Mouse (Mus musculus): ENCODE measurements around the gene Arhgef15. TPM values are rescaled to one million over a fixed set of nuclear protein-coding genes. Genes with fewer than 3 reads are reported as not detected.
"Not testable (repeated sequence)": the region's sequence is repeated elsewhere in the genome, so short reads cannot be mapped to it uniquely, and the experiment has no call there.

The Arhgef15 gene
- 21.6 and 23.9 TPM in 2 replicates for polyA plus RNA-seq (2014; fragmentation: Nextera tagmentation; extraction: Ambion mirVana)

DNA sequence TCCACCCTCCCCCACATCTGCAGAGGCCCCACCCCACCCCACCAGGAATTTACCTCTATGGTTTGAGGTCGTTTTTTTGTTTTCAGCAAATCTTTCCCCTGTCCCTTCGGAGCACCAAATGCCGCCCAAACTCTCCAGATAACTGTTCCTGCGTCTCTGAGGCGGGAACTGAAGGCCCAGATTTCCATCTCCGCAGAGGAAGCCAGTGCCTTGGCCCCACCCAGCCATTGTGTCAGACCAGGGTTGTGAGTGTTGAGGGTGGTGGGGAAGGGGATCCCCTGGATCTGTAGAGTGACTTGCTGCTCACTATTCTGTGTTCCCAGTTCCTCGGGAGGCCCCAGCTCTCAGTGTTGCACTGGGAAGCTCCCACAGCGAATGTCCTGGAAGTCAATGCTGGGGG, at the start of gene Arhgef15:
Gene Arhgef15 (minus strand): TSS at position 173 of the 400 bp plus-strand sequence.
- WGBS = 42% methylated on average over 8 of the region's 8 CpGs
- TF ChIP-seq CTCF (IDR thresholded peaks at IDR 0.05; ENCODE audit: low read depth) = no peak
- Histone ChIP-seq H3K9ac (peak within 1 kb of the TSS; percentile 17; the same call in 1 of the 2 replicates), H3K4me3 (ENCODE audit: low read depth, low read length) (peak within 1 kb of the TSS; percentile 28), H3K27me3 (ENCODE audit: insufficient read depth, low read length) (peaks cover 29% of the 10 kb centered on the region), H3K9me3 (ENCODE audit: low read depth, low read length) (no peaks in the 10 kb centered on the region), H3K27ac (ENCODE audit: low read depth) (peak within 1 kb of the TSS; percentile 58; the same call in 1 of the 2 replicates), H3K4me2 (peak within 1 kb of the TSS; percentile 52), H3K4me1 (ENCODE audit: insufficient read depth) (no peaks in the 10 kb centered on the region), H3K36me3 (ENCODE audit: insufficient read depth) (no peaks in the 10 kb centered on the region)
- ATAC-seq (ENCODE audit: insufficient read depth) = no peak
- DNase-seq = no peak

GRCm38 (mm10) chr11:69006575-69006974, 49.3 kb upstream of the Arhgef15 start:
- not testable (repeated sequence) for H3K9me3 ChIP-seq (ENCODE audit: low read depth, low read length); H3K27me3 ChIP-seq (ENCODE audit: insufficient read depth, low read length); H3K27ac ChIP-seq (ENCODE audit: low read depth); H3K4me2 ChIP-seq; DNase-seq; H3K4me1 ChIP-seq (ENCODE audit: insufficient read depth); H3K9ac ChIP-seq; H3K4me3 ChIP-seq (ENCODE audit: low read depth, low read length); ATAC-seq (ENCODE audit: insufficient read depth)
- H3K36me3 ChIP-seq (ENCODE audit: insufficient read depth) = peaks cover 18% of the 10 kb centered on the region

DNA sequence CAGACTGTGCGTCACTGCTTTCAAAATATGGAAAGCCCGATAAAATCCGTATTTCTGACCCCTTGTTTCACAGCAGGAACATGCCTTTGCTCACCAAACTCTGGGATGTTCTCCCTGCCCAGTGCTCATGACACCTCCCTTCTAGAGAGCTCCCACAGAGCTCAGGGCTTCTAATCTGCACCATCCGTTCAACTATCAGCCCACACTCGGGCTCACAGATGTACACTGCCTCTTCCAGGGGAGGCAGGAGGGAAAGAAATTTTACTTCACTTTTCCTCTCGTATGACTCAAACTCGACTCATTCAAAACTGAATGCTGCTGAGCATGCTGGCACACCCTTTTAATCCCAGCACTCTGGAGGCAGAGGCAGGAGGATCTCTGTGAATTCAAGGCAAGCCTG, 47.9 kb upstream of the Arhgef15 start:
- H3K27ac ChIP-seq (ENCODE audit: low read depth) = no peak overlapping the region
- H3K36me3 ChIP-seq (ENCODE audit: insufficient read depth) = peaks cover 32% of the 10 kb centered on the region
- H3K9ac ChIP-seq = no peak overlapping the region
- DNase-seq = no peak
- H3K4me1 ChIP-seq (ENCODE audit: insufficient read depth) = no peaks in the 10 kb centered on the region
- H3K4me3 ChIP-seq (ENCODE audit: low read depth, low read length) = no peak overlapping the region
- no peaks in the 10 kb centered on the region for H3K9me3 ChIP-seq (ENCODE audit: low read depth, low read length)
- H3K27me3 ChIP-seq (ENCODE audit: insufficient read depth, low read length) = no peaks in the 10 kb centered on the region
- WGBS = 88% methylated on average over 7 of the region's 7 CpGs
- ATAC-seq (ENCODE audit: insufficient read depth) = no peak
- TF ChIP-seq CTCF (IDR thresholded peaks at IDR 0.05; ENCODE audit: low read depth) = no peak
- no peak overlapping the region for H3K4me2 ChIP-seq

DNA sequence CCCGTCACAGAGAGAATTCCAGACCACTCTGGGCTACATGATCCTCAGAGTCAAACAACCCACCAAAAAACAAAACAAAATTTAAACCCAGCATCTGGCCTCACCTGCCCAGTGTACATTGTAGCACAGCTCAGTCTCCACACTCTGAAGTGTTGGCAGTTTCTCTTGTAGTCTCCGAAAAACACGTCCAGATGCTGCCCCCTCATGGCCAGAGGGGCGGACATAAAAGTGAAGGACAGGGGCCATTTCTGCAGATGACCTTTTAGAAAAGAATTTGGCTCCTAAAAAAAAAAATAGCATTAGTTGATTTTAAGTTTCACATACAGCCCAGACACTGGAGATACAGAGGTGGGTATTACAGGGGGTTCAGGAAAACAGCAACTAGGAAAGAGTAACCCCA, 46.3 kb upstream of the Arhgef15 start:
- Histone ChIP-seq H3K4me1 (ENCODE audit: insufficient read depth) (no peaks in the 10 kb centered on the region), H3K27ac (ENCODE audit: low read depth) (no peak overlapping the region), H3K4me3 (ENCODE audit: low read depth, low read length) (no peak overlapping the region), H3K36me3 (ENCODE audit: insufficient read depth) (peaks cover 48% of the 10 kb centered on the region), H3K9ac (no peak overlapping the region), H3K4me2 (no peak overlapping the region), H3K9me3 (ENCODE audit: low read depth, low read length) (no peaks in the 10 kb centered on the region), H3K27me3 (ENCODE audit: insufficient read depth, low read length) (no peaks in the 10 kb centered on the region)
- WGBS = 55% methylated on average over 4 of the region's 4 CpGs
- TF ChIP-seq CTCF (IDR thresholded peaks at IDR 0.05; ENCODE audit: low read depth) = 0 out of 2 replicates have a peak, but pooled peaks have one; percentile 29
- DNase-seq (peak; percentile 48), ATAC-seq (ENCODE audit: insufficient read depth) (no peak)

DNA sequence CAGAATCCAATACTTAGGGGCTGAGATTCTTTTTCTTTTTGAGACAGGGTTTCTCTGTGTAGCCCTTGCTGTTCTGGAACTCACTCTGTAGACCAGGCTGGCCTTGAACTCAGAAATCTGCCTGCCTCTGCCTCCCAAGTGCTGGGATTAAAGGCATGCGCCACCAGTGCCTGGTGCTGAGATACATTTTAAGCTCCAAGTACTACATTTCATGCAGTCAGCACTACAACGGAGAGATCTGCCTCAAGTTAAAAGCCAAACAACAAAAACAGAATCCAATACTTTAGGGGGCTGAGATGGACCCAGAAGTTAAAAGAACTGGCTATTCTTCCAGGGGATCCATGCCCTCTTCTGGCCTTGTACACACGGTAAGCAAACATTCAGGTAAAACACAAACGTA, 45.5 kb upstream of the Arhgef15 start:
- ATAC-seq (ENCODE audit: insufficient read depth); DNase-seq; H3K4me3 ChIP-seq (ENCODE audit: low read depth, low read length); H3K9me3 ChIP-seq (ENCODE audit: low read depth, low read length); H3K4me1 ChIP-seq (ENCODE audit: insufficient read depth); H3K4me2 ChIP-seq; H3K27me3 ChIP-seq (ENCODE audit: insufficient read depth, low read length); H3K27ac ChIP-seq (ENCODE audit: low read depth); H3K9ac ChIP-seq: not testable (repeated sequence)
- peaks cover 56% of the 10 kb centered on the region for H3K36me3 ChIP-seq (ENCODE audit: insufficient read depth)
- WGBS = 91% methylated on average over 4 of the region's 4 CpGs

- H3K27me3 ChIP-seq (ENCODE audit: insufficient read depth, low read length) = no peaks in the 10 kb centered on the region
- DNase-seq = no peak
- peaks cover 98% of the 10 kb centered on the region for H3K36me3 ChIP-seq (ENCODE audit: insufficient read depth)
- H3K27ac ChIP-seq (ENCODE audit: low read depth) = no peak overlapping the region
- no peak overlapping the region for H3K9ac ChIP-seq
- H3K4me1 ChIP-seq (ENCODE audit: insufficient read depth) = no peaks in the 10 kb centered on the region
- H3K4me2 ChIP-seq = no peak overlapping the region
- 80% methylated on average over 4 of the region's 4 CpGs for WGBS
- H3K4me3 ChIP-seq (ENCODE audit: low read depth, low read length) = no peak overlapping the region
- H3K9me3 ChIP-seq (ENCODE audit: low read depth, low read length) = no peaks in the 10 kb centered on the region
- no peak for ATAC-seq (ENCODE audit: insufficient read depth)
- no peak for TF ChIP-seq CTCF (IDR thresholded peaks at IDR 0.05; ENCODE audit: low read depth)
Observed at GRCm38 (mm10) chr11:68997080-68997479, 39.8 kb upstream of the Arhgef15 start.

- no peaks in the 10 kb centered on the region for H3K9me3 ChIP-seq (ENCODE audit: low read depth, low read length)
- peaks cover 98% of the 10 kb centered on the region for H3K36me3 ChIP-seq (ENCODE audit: insufficient read depth)
- ATAC-seq (ENCODE audit: insufficient read depth) = no peak
- no peak overlapping the region for H3K27ac ChIP-seq (ENCODE audit: low read depth)
- H3K27me3 ChIP-seq (ENCODE audit: insufficient read depth, low read length) = no peaks in the 10 kb centered on the region
- H3K4me1 ChIP-seq (ENCODE audit: insufficient read depth) = no peaks in the 10 kb centered on the region
- H3K4me3 ChIP-seq (ENCODE audit: low read depth, low read length) = no peak overlapping the region
- no peak overlapping the region for H3K4me2 ChIP-seq
- H3K9ac ChIP-seq = no peak overlapping the region
- whole genome bisulfite sequencing = 95% methylated on average over 3 of the region's 3 CpGs
- TF ChIP-seq CTCF (IDR thresholded peaks at IDR 0.05; ENCODE audit: low read depth) = 0 out of 2 replicates have a peak, but pooled peaks have one; percentile 18
- DNase-seq = peak; percentile 19
Observed at GRCm38 (mm10) chr11:68994377-68994776, 37.1 kb upstream of the Arhgef15 start.

DNA sequence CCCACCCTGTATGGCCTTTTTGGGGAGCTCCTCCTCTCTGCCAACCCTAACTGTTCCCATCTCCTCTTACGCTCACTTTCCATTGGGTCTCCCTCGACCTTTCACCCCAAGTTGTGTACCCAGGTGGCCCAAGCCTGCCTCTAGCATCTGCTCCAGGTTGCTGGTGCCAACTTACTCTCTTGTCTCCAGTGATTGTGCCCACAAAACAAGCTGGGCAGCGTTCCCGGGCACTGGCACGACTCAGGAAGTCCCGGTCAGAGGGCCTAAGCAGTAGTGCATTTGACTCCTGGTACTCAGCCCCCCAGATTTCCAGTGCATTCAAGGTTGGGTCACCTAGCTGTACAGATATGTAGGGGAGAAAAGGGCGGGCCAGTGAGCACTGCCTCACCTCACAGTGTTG, 35.8 kb upstream of the Arhgef15 start:
- no peak for TF ChIP-seq CTCF (IDR thresholded peaks at IDR 0.05; ENCODE audit: low read depth)
- whole genome bisulfite sequencing = 88% methylated on average over 7 of the region's 7 CpGs
- ATAC-seq (ENCODE audit: insufficient read depth) = no peak

More for the DNA sequence above, 35.8 kb upstream of the Arhgef15 start:
- DNase-seq = no peak
- Histone ChIP-seq H3K4me1 (ENCODE audit: insufficient read depth) (no peaks in the 10 kb centered on the region), H3K4me3 (ENCODE audit: low read depth, low read length) (no peak overlapping the region), H3K36me3 (ENCODE audit: insufficient read depth) (peaks cover 97% of the 10 kb centered on the region), H3K9ac (no peak overlapping the region), H3K27ac (ENCODE audit: low read depth) (no peak overlapping the region), H3K9me3 (ENCODE audit: low read depth, low read length) (no peaks in the 10 kb centered on the region), H3K27me3 (ENCODE audit: insufficient read depth, low read length) (no peaks in the 10 kb centered on the region), H3K4me2 (no peak overlapping the region)
